Mouse (Mus musculus) embryo, embryonic 10 days (tissue): ENCODE measurements around the gene Unc45b.

Source experiments
- DNase-seq: peaks from one replicate; pipeline ENCODE4 v3.0.0-alpha.2; 2015; ENCODE audit warnings: low spot score

The Unc45b gene

GRCm38 (mm10) chr11:82910250-82910649 is at the start of gene Unc45b:
Gene Unc45b, plus strand, starts transcription at chr11:82910550.
- DNase-seq: no peak

- no peak for DNase-seq
Observed at GRCm38 (mm10) chr11:82860759-82861158, 49.6 kb upstream of the Unc45b start.

GRCm38 (mm10) chr11:82861558-82861957 is 48.8 kb upstream of the Unc45b start:
- DNase-seq: no peak

- DNase-seq: no peak
Observed at GRCm38 (mm10) chr11:82862638-82863037, 47.7 kb upstream of the Unc45b start.

- no peak for DNase-seq
Observed at GRCm38 (mm10) chr11:82863059-82863458, 47.3 kb upstream of the Unc45b start.

GRCm38 (mm10) chr11:82863488-82863931 is 46.8 kb upstream of the Unc45b start:
- DNase-seq: no peak

GRCm38 (mm10) chr11:82865957-82866356 is 44.4 kb upstream of the Unc45b start:
- no peak for DNase-seq

- no peak for DNase-seq
Observed at GRCm38 (mm10) chr11:82866850-82867564, 43.3 kb upstream of the Unc45b start.

GRCm38 (mm10) chr11:82867956-82868355 is 42.4 kb upstream of the Unc45b start:
- no peak for DNase-seq

- DNase-seq: no peak
Observed at GRCm38 (mm10) chr11:82869506-82870172, 40.7 kb upstream of the Unc45b start.

GRCm38 (mm10) chr11:82870173-82871030 is 39.9 kb upstream of the Unc45b start:
- DNase-seq: peak; percentile 58

GRCm38 (mm10) chr11:82871031-82871446 is 39.3 kb upstream of the Unc45b start, which contains the start of gene Rffl:
Gene Rffl, minus strand, starts transcription at chr11:82871210.
- DNase-seq: peak; percentile 94

- DNase-seq: no peak
Observed at GRCm38 (mm10) chr11:82874924-82875323, 35.4 kb upstream of the Unc45b start.

- no peak for DNase-seq
Observed at GRCm38 (mm10) chr11:82875631-82876030, 34.7 kb upstream of the Unc45b start.

- DNase-seq: no peak
Observed at GRCm38 (mm10) chr11:82877726-82878344, 32.5 kb upstream of the Unc45b start.

GRCm38 (mm10) chr11:82883180-82883579 is 27.2 kb upstream of the Unc45b start:
- no peak for DNase-seq

GRCm38 (mm10) chr11:82886559-82886958 is 23.8 kb upstream of the Unc45b start:
- no peak for DNase-seq

- no peak for DNase-seq
Observed at GRCm38 (mm10) chr11:82888491-82888946, 21.8 kb upstream of the Unc45b start.

GRCm38 (mm10) chr11:82889524-82890341 is 20.6 kb upstream of the Unc45b start:
- peak; percentile 21 for DNase-seq

- DNase-seq: peak; percentile 94
Observed at GRCm38 (mm10) chr11:82890342-82890762, 20.0 kb upstream of the Unc45b start, which contains the start of gene Rad51d. Gene Rad51d, minus strand, starts transcription at chr11:82890614.

GRCm38 (mm10) chr11:82891936-82892335 is 18.4 kb upstream of the Unc45b start, which contains the start of gene Fndc8:
Gene Fndc8, plus strand, starts transcription at chr11:82892124.
- no peak for DNase-seq
